Mouse (Mus musculus) E14TG2a.4 (cell line): ENCODE results near the gene Csnk1e.

Experiments
- CTCF ChIP-seq: conservative IDR thresholded peaks from 2 replicates; pipeline ENCODE4 v1.5.1; 2014; ENCODE audit warnings: low read length
- NANOG ChIP-seq: IDR thresholded peaks from 2 replicates; pipeline ENCODE4 v1.6.1; 2014; ENCODE audit warnings: borderline replicate concordance, low read length, mixed read lengths
- POU5F1 ChIP-seq: IDR thresholded peaks from 2 replicates; pipeline ENCODE4 v1.6.1; 2014; ENCODE audit warnings: low read length, borderline replicate concordance

- TF ChIP-seq CTCF (no peak), POU5F1 (no peak), NANOG (no peak)
Measured at GRCm38 (mm10) chr15:79393101-79393500, 62.3 kb downstream of the Csnk1e start.
